Mouse (Mus musculus): ENCODE results near the gene Prdx2.
A peak's percentile ranks its signal among the peaks of the same experiment; 100 is the strongest.

Gene Prdx2

GRCm38 (mm10) chr8:84969241-84970134 lies at the start of gene Prdx2, which contains the start of the genes Gm49661 and Rnaseh2a:
Gene Prdx2, plus strand, starts transcription at chr8:84969587.
Gene Gm49661, minus strand, starts transcription at chr8:84969433.
Gene Rnaseh2a, minus strand, starts transcription at chr8:84969767.
- DNase-seq = peak; percentile 69

DNA sequence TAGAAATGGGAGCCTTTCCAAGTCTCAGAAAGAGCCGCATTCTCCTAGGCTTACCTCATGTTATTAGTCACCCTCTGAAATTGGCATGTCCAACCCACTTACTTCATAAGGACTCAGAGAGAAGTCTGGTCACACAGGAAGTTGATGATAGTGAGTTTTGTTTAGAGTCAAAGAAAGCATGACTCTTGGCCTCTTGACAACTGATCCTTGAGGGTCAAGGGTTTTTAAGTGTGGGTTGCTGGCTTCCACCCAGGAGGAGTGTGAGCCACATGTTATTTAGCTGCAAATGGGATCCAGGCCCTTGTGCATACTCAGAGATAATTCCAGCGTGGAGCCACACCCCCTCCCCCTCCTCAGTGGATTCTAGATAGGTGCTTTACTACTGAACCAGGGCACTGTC lies 47.8 kb upstream of the Prdx2 start:
- no peak for DNase-seq

- DNase-seq = no peak
Measured at GRCm38 (mm10) chr8:84925557-84925956, 43.8 kb upstream of the Prdx2 start.

- no peak for DNase-seq
Measured at GRCm38 (mm10) chr8:84927513-84927912, 41.9 kb upstream of the Prdx2 start.

GRCm38 (mm10) chr8:84928456-84929306 lies 40.7 kb upstream of the Prdx2 start:
- peak; percentile 48 for DNase-seq

DNA sequence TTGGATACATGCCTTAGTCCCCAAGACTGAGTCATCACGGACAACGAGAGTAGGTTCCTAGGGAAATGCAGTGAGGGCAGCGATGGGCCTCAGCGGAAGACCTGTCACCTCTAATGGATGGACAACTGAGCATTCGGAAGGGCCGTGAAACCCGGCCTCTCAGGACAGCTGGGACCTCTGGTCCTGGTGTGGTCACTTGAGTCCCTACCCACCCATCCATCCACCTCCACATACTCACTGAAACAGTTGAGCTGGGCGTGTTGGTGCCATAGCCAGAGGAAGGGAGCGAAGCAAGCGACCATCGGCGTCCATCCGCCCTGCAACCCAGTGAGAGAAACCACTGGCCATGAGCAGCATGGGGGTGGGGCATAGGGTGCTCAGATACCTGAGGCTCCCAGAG lies 38.8 kb upstream of the Prdx2 start:
- no peak for DNase-seq

GRCm38 (mm10) chr8:84933767-84934559 lies 35.4 kb upstream of the Prdx2 start:
- DNase-seq = no peak

- DNase-seq = no peak
Measured at GRCm38 (mm10) chr8:84934860-84935259, 34.5 kb upstream of the Prdx2 start.

GRCm38 (mm10) chr8:84935489-84935888 lies 33.9 kb upstream of the Prdx2 start:
- no peak for DNase-seq

GRCm38 (mm10) chr8:84936041-84936961 lies 33.1 kb upstream of the Prdx2 start:
- no peak for DNase-seq

DNA sequence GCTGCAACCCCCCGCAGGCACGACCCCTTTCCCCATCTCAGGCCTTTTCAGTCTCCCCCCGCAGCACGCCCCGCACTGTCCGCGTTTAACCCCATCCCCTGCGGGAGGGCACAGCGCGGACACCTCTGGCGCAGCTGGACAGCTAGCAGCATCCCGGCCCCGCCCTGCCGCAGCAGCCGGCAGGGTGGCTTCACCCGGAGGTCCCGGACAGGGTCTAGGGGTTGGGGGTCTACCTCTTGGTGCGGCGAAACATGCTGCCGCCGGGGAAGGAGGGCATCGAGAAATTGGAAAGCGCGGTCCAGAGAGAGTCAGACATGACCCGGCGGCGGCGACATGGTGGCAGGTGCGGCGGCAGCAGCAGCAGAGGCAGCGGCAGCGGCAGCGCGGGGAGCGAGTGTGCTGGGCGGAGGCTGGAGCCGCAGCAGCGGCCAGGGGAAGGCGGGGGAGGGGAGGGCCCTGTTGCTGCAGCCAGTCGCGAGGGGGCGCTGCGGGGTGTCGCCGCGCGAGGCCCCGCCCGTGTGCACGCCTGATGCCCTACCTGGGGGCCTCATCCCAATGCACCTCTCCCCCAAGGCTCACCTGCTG lies 32.3 kb upstream of the Prdx2 start, which contains the start of gene Mast1:
Mast1 (minus strand) TSS at position 398 of the 585 bp plus-strand sequence.
- no peak for DNase-seq

DNA sequence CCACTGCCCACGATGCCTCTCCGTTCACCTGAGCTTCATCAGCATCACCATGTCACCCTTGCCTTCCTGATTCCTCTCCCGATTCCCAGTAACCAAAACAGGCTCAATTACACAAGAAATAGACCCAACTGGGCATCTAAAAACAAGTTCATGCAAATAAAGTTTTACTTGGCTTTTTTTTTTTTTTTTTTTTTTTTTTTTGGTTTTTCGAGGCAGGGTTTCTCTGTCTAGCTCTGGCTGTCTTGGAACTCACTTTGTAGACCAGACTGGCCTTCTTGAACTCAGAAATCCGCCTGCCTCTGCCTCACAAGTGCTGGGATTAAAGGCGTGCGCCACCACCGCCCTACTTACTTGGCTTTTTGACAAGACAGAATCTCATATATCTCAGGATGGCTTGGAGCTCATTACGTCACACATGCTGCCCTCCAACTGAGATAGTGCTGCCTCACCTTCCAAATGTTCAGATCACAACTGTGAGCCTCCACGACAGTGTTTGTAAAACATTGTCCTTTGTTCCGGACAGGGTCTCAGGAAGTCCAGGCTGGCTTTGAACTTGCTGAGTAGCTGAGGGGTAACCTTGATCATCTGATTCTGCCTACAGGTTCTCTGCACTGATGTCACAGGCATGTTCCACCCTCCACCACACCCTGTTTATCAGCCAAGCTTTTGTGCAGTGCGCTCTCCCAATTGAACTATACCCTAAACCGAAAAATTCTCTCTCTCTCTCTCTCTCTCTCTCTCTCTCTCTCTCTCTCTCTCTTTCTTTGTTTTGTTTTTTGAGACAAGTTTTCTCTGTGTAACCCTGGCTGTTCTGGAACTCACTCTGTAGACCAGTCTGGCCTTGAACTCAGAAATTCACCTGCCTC lies 31.5 kb upstream of the Prdx2 start:
- DNase-seq = no peak

DNA sequence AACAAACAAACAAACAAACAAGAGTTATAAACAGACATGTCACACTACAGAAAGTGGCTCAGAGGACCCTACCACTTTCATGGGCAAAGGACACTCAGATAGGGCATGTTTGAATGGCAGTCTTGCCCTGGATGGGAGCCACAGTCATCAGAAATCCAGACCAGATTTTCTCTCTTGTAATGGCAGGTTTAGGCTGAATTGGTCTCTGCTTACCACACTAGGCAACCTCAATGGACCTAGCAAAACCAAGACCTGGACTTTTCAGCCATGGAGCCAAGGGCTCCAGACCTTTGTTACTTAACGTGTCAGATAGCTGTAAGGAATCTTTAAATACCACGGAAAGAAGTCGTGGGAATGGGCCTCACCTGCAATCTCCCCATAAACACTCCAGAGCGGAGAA lies 25.7 kb upstream of the Prdx2 start:
- DNase-seq = no peak

DNA sequence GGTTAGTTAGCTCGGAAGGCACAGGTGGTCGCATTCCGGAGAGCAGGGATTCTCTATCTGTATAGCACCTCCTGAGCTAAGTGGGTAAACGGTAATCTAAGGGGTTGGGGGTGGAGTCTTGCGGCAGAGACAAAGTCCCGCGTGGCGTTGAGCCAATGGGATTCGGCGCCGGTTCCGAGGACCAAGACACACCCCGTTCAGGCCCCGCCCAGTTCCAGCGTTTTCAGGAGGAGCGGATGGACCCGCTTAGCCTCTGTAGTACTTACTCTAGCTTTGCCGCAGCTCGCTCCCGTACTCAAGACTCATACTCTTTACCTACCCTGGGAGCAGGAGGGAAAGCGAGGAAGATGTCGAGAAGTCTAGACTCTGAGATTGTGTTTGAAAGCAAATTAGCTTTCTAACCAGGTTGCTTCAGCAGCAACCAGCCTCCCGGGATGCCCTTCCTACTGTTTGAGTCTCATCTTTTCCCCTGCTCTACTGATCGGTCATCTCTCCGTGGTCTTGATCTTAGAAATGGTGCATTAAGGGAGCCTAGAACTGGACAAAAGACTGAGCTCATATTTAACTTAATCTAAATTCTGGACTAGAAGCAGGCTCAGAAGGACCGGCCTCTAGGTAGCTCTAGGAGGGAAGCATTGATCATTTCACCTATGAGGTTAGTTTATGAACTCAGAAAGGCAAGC lies 24.8 kb upstream of the Prdx2 start:
- DNase-seq = no peak

- DNase-seq = no peak
Measured at GRCm38 (mm10) chr8:84945235-84945632, 24.2 kb upstream of the Prdx2 start.

DNA sequence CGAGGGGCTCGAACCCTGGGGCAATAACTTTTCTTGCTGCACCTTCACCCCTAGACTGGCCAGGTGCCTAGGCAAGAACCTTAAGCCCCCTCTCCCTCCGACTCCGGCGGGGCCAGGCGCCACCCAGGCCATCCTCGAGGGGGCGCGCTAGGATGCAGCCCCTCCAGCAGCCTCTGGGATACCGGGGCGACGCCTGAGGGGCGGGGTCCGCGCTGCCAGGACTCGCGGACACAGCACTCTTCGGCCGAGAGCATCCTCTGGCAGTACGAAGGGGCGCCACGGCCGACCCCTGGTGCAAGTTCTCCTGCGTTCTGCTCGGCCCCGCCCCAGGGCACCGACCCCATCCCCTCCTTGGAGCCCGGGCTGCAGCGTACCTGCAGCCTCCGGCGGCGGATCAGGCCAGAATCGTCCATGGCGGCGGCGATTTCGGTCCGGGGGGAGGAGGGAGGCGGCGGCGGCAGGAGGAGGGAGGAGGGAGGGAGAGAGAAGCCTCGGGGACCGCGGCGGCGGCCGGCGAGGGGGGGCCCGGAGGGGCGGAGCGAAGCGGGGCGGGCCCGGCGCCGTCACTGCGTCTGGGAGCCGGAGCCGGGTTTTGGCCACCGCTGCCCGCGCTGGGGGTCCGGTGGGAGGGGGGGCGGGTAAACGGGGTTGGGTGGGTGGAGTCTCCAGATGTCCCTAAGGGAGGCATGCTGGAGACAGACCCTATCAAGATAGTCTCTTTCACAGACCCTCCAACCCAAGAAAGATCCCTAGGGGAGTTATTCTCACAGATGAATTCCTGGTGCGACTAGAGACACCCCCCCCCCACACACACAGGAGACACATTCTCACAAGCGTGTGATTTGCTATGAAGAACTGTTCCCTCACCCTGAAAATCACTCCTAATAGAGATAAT lies 23.5 kb upstream of the Prdx2 start:
- no peak for DNase-seq

DNA sequence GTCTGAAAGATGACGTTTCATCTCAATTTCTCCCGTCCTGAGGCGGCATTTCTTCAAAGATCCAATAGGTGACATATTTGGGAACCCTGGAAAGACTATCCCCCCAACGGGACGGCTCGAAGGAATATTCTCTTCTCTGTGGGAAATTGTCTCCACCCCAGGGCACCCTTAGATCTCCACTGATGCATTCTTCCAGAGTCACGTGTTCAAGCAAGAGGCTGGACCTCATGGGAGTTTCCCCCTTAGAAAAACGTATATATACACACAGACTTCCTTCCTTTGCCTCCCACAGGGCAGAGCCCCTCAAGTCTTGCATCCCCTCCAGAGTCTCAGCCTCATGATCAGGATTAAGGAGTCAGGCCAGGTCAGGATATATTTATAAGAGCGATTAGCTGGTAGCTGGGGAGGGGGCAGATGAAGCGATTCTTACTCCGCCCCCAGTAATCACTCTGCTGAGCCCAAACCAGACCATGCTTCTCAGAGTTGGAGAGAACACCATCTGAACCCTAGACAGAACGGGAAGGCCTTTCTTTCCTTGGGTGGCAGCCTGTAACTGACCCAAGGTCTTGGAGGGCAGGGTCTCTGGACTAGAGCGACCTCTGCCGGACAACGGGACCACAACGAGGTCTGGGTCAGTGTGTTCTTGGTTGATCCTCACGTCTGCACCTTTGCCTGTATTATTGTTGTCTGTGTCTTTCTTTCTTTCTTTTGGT lies 22.7 kb upstream of the Prdx2 start, which contains the start of gene Rtbdn:
Rtbdn (plus strand) TSS at position 464 of the 713 bp plus-strand sequence.
- DNase-seq = no peak

GRCm38 (mm10) chr8:84947241-84947545 lies 22.2 kb upstream of the Prdx2 start:
- DNase-seq = peak; percentile 27
